Mouse (Mus musculus): ENCODE data around the gene Lair1. TPM values are rescaled to one million over a fixed set of nuclear protein-coding genes. Genes with fewer than 3 reads are reported as not detected.

Lair1 gene
- 2.9 and 3.5 TPM in 2 replicates for polyA plus RNA-seq (2015; fragmentation: Nextera tagmentation; extraction: Ambion mirVana)

DNA sequence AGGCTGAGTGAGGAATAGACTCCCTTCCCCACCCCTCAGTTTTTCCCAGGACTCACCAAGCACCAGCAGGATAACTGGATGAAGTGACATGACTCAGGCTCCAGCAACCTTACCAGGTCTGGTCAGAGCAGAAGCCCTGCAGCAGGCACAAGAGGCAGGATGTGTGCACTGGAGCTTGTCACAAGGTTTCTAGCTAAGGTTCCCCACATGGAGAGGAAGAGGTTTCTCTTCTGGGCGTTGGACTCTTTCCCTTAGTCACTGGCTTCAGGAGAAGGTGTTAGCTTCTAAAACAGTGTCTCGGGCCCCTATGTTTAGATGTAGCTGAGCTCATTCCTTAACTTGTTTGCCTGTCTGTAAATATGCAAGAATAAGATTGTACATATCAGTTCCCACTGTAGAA, at the start of gene Lair1:
Lair1 (minus strand) TSS at position 192 of the 400 bp plus-strand sequence.
- WGBS, result 74% methylated on average over 2 of the region's 2 CpGs
- Histone ChIP-seq H3K9ac (ENCODE audit: low read depth, low read length) (no peak within 1 kb of the TSS), H3K4me2 (ENCODE audit: low read depth, low read length) (no peak within 1 kb of the TSS), H3K4me3 (ENCODE audit: low read length) (no peak within 1 kb of the TSS), H3K27me3 (replicated peaks; ENCODE audit: control insufficient read depth, insufficient read depth, low read length) (no peaks in the 10 kb centered on the region), H3K36me3 (ENCODE audit: control insufficient read depth, insufficient read depth, low read length) (no peaks in the 10 kb centered on the region), H3K4me1 (ENCODE audit: control insufficient read depth, insufficient read depth, low read length) (no peaks in the 10 kb centered on the region), H3K9me3 (ENCODE audit: control insufficient read depth, low read length) (no peaks in the 10 kb centered on the region), H3K27ac (ENCODE audit: low read length) (no peak within 1 kb of the TSS)
- ATAC-seq, result no peak

DNA sequence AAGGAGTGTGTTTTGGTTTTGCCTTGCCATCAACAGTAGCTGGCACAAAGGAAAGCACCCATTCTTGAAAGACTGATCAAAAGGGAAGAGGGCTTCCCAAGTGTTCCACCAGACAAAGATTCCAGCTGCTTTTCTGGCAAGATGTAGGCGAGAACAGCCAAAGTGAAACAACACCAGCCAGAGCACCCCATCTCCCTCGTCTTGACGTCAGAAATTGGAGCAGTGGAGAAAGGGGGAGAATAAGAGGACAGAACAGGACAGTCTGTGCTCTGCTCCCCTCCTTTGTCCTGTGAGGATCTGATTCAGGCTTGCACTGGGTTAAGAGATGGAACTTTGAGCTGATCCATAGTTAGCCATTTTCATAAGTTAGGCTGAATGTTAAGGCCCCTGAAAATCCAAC, 48.8 kb upstream of the Lair1 start:
- H3K27me3 ChIP-seq (replicated peaks; ENCODE audit: control insufficient read depth, insufficient read depth, low read length), result no peaks in the 10 kb centered on the region
- H3K9me3 ChIP-seq (ENCODE audit: control insufficient read depth, low read length), result no peaks in the 10 kb centered on the region
- 64% methylated on average over 3 of the region's 3 CpGs for WGBS
- no peaks in the 10 kb centered on the region for H3K36me3 ChIP-seq (ENCODE audit: control insufficient read depth, insufficient read depth, low read length)
- no peak overlapping the region for H3K27ac ChIP-seq (ENCODE audit: low read length)
- no peak overlapping the region for H3K4me2 ChIP-seq (ENCODE audit: low read depth, low read length)
- H3K9ac ChIP-seq (ENCODE audit: low read depth, low read length), result no peak overlapping the region; the same call in 1 of the 2 replicates
- H3K4me3 ChIP-seq (ENCODE audit: low read length), result no peak overlapping the region
- H3K4me1 ChIP-seq (ENCODE audit: control insufficient read depth, insufficient read depth, low read length), result no peaks in the 10 kb centered on the region
- ATAC-seq, result no peak

DNA sequence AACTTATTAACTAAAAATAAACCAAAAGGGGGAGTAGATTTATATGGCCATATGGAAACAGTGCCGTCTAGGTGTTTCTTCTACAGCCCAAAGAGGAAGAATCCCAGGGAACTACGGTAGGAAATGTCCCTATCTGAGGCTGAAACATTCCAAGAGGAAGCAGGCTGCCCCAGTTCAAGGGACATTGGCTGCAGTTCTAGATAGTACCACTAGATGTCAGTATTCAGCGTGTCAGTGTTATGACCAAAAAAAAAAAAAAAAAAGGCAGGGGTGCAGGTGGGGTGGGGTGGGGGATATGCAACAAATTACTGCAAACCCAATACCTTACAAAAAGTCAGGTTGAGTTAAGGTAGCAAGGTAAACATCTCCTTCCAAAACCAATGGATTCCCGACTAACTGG, 40.4 kb upstream of the Lair1 start:
- 15% methylated on average over 4 of the region's 4 CpGs for WGBS
- ATAC-seq, result no peak
- Histone ChIP-seq H3K9ac (ENCODE audit: low read depth, low read length) (no peak overlapping the region), H3K4me2 (ENCODE audit: low read depth, low read length) (no peak overlapping the region), H3K9me3 (ENCODE audit: control insufficient read depth, low read length) (no peaks in the 10 kb centered on the region), H3K36me3 (ENCODE audit: control insufficient read depth, insufficient read depth, low read length) (no peaks in the 10 kb centered on the region), H3K4me3 (ENCODE audit: low read length) (no peak overlapping the region), H3K27ac (ENCODE audit: low read length) (no peak overlapping the region), H3K4me1 (ENCODE audit: control insufficient read depth, insufficient read depth, low read length) (no peaks in the 10 kb centered on the region), H3K27me3 (replicated peaks; ENCODE audit: control insufficient read depth, insufficient read depth, low read length) (no peaks in the 10 kb centered on the region)

DNA sequence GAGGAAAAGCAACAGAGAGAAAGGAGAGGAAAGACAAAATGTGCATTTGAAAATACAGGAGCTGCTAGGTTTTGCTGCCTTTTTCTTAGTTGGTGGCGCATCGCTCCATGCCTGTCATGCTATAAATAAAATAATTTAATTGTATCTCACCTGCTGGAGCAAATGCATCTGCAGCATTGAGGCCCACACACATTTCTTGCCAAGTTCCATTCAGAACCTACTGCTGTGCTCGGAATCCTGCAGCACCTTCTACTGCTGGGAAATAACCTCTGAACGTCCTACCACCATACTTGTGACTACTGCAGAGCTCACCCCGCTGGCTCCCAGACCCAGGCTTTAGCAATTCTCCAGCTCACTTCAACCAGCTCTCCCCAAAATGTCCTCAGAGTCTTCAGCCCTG, 38.1 kb upstream of the Lair1 start:
- no peaks in the 10 kb centered on the region for H3K4me1 ChIP-seq (ENCODE audit: control insufficient read depth, insufficient read depth, low read length)

DNA sequence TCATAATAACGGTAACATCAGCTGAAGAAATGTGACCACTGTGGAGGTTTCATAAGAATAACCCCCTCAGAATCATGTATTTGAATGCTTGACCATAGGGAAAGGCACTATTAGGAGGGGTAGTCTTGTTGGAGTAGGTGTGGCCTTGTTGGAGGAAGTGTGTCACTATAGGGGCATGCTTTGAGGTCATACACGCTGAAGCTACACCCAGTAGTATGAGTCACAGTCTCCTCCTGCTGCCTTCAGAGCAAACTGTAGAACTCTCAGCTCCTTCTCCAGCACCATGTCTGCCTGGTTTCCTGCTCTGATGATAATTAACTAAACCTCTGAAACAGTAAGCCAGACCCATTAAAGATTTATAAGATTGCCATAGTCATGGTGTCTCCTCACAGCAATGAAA, 35.8 kb upstream of the Lair1 start:
- WGBS, result 71% methylated on average over 2 of the region's 2 CpGs
- no peaks in the 10 kb centered on the region for H3K36me3 ChIP-seq (ENCODE audit: control insufficient read depth, insufficient read depth, low read length)
- no peak overlapping the region for H3K9ac ChIP-seq (ENCODE audit: low read depth, low read length)
- H3K9me3 ChIP-seq (ENCODE audit: control insufficient read depth, low read length), result no peaks in the 10 kb centered on the region
- H3K27ac ChIP-seq (ENCODE audit: low read length), result no peak overlapping the region
- ATAC-seq, result no peak
- H3K4me3 ChIP-seq (ENCODE audit: low read length), result no peak overlapping the region
- no peak overlapping the region for H3K4me2 ChIP-seq (ENCODE audit: low read depth, low read length)
- no peaks in the 10 kb centered on the region for H3K27me3 ChIP-seq (replicated peaks; ENCODE audit: control insufficient read depth, insufficient read depth, low read length)
- H3K4me1 ChIP-seq (ENCODE audit: control insufficient read depth, insufficient read depth, low read length), result no peaks in the 10 kb centered on the region

More for the DNA sequence above, 38.1 kb upstream of the Lair1 start:
- Histone ChIP-seq H3K27me3 (replicated peaks; ENCODE audit: control insufficient read depth, insufficient read depth, low read length) (no peaks in the 10 kb centered on the region), H3K9me3 (ENCODE audit: control insufficient read depth, low read length) (no peaks in the 10 kb centered on the region), H3K9ac (ENCODE audit: low read depth, low read length) (no peak overlapping the region), H3K4me2 (ENCODE audit: low read depth, low read length) (no peak overlapping the region), H3K36me3 (ENCODE audit: control insufficient read depth, insufficient read depth, low read length) (no peaks in the 10 kb centered on the region), H3K4me3 (ENCODE audit: low read length) (no peak overlapping the region), H3K27ac (ENCODE audit: low read length) (no peak overlapping the region)
- no peak for ATAC-seq
- WGBS, result 85% methylated on average over 5 of the region's 5 CpGs

DNA sequence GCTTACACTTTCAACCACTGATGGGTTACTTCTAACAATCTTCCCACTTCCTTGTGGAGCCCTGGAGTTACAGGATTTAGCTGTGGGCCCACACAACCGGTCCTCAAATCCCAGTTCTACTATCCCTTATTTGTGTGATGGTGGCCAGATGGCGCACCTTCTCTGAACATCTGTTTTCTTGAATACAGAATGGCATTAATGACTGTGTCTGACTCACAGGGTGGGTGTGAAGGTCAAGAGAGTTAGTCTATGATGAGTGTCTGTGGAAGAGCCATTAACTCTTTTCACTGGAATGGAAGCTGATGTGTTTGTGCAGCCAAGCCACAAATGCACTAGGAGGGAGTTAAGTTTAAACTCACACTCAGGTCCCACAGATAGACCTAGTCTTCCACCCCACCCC, 35.3 kb upstream of the Lair1 start:
- no peak for ATAC-seq
- 78% methylated on average over 2 of the region's 2 CpGs for WGBS
- no peaks in the 10 kb centered on the region for H3K9me3 ChIP-seq (ENCODE audit: control insufficient read depth, low read length)
- H3K4me1 ChIP-seq (ENCODE audit: control insufficient read depth, insufficient read depth, low read length), result no peaks in the 10 kb centered on the region
- no peak overlapping the region for H3K4me2 ChIP-seq (ENCODE audit: low read depth, low read length)
- H3K9ac ChIP-seq (ENCODE audit: low read depth, low read length), result no peak overlapping the region
- H3K4me3 ChIP-seq (ENCODE audit: low read length), result no peak overlapping the region
- H3K36me3 ChIP-seq (ENCODE audit: control insufficient read depth, insufficient read depth, low read length), result no peaks in the 10 kb centered on the region
- no peaks in the 10 kb centered on the region for H3K27me3 ChIP-seq (replicated peaks; ENCODE audit: control insufficient read depth, insufficient read depth, low read length)
- H3K27ac ChIP-seq (ENCODE audit: low read length), result no peak overlapping the region

DNA sequence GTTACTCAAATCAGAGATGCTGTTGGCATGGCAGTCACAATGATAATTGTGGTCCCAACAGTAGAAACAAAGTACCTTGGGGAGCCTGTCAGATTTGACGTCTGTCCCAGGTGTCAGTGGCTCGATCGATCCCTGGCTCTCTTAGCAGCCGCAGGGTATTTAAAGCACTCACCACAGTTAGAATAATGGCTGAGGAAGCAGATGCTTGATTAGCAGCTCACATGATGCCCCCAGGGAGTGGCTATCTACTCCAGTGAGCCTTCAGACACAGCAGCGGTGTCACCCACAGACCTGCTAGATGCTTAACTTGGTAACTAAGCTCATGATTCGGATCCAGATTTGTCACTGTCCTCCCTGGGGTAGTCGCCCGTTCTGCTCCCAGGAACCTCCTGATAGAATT, 28.2 kb upstream of the Lair1 start:
- Histone ChIP-seq H3K9ac (ENCODE audit: low read depth, low read length) (no peak overlapping the region), H3K9me3 (ENCODE audit: control insufficient read depth, low read length) (no peaks in the 10 kb centered on the region), H3K4me3 (ENCODE audit: low read length) (no peak overlapping the region), H3K4me1 (ENCODE audit: control insufficient read depth, insufficient read depth, low read length) (no peaks in the 10 kb centered on the region), H3K4me2 (ENCODE audit: low read depth, low read length) (no peak overlapping the region), H3K27me3 (replicated peaks; ENCODE audit: control insufficient read depth, insufficient read depth, low read length) (no peaks in the 10 kb centered on the region), H3K36me3 (ENCODE audit: control insufficient read depth, insufficient read depth, low read length) (no peaks in the 10 kb centered on the region), H3K27ac (ENCODE audit: low read length) (no peak overlapping the region)
- ATAC-seq, result no peak
- 53% methylated on average over 8 of the region's 8 CpGs for WGBS

DNA sequence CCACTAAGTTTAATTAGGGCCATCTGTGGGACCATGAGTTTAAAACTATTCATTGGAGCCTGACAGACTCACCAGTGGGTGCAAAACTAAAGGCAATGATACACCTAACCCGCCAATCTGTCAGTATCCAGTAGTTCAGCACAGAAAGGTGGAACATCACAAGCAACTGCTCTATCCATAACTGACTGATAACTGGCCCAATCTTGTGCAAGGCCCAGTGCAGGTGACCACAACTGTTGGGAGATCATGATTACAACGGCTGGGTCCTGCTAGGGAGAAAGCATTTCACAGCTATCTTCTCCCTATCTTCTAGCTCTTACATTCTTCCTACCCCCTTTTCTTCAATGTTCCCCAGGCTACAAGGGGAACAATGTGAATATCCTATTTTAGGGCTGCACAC, 25.7 kb upstream of the Lair1 start:
- Histone ChIP-seq H3K36me3 (ENCODE audit: control insufficient read depth, insufficient read depth, low read length) (no peaks in the 10 kb centered on the region), H3K27ac (ENCODE audit: low read length) (no peak overlapping the region), H3K9me3 (ENCODE audit: control insufficient read depth, low read length) (no peaks in the 10 kb centered on the region), H3K27me3 (replicated peaks; ENCODE audit: control insufficient read depth, insufficient read depth, low read length) (no peaks in the 10 kb centered on the region), H3K4me1 (ENCODE audit: control insufficient read depth, insufficient read depth, low read length) (no peaks in the 10 kb centered on the region), H3K4me2 (ENCODE audit: low read depth, low read length) (no peak overlapping the region), H3K9ac (ENCODE audit: low read depth, low read length) (no peak overlapping the region), H3K4me3 (ENCODE audit: low read length) (no peak overlapping the region)
- WGBS, result 82% methylated on average over 2 of the region's 2 CpGs
- ATAC-seq, result no peak

DNA sequence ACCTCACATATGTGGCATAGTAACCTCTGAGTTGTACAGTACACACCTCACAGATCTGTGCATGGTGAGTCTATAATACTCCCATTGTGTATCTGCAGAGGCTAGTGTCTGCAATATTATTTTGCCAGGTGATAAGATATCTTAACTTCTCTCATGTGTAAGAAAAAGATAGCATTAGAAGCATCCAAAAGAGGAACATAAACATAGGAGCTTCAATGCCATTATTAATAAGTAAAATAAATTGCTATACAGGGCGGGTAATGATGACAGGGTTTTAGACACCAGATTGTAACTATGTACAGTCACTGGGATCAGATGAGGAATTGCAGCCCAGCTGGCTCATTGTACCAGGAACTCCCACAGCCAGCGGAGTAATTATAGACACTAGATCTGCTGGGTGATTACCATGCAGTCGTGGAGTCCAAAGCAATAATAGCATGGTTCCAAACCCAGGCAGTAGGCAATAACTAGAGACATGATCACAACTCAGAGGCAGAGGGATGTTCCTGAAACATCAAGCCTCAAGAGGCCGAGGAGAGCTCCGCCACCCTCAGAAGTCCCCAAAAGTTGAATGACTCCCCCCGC, 25.0 kb upstream of the Lair1 start:
- 73% methylated on average over 6 of the region's 6 CpGs for WGBS
- Histone ChIP-seq H3K4me2 (ENCODE audit: low read depth, low read length) (no peak overlapping the region), H3K27me3 (replicated peaks; ENCODE audit: control insufficient read depth, insufficient read depth, low read length) (no peaks in the 10 kb centered on the region), H3K9ac (ENCODE audit: low read depth, low read length) (no peak overlapping the region), H3K27ac (ENCODE audit: low read length) (no peak overlapping the region), H3K4me3 (ENCODE audit: low read length) (no peak overlapping the region), H3K4me1 (ENCODE audit: control insufficient read depth, insufficient read depth, low read length) (no peaks in the 10 kb centered on the region), H3K36me3 (ENCODE audit: control insufficient read depth, insufficient read depth, low read length) (no peaks in the 10 kb centered on the region), H3K9me3 (ENCODE audit: control insufficient read depth, low read length) (no peaks in the 10 kb centered on the region)
- no peak for ATAC-seq

DNA sequence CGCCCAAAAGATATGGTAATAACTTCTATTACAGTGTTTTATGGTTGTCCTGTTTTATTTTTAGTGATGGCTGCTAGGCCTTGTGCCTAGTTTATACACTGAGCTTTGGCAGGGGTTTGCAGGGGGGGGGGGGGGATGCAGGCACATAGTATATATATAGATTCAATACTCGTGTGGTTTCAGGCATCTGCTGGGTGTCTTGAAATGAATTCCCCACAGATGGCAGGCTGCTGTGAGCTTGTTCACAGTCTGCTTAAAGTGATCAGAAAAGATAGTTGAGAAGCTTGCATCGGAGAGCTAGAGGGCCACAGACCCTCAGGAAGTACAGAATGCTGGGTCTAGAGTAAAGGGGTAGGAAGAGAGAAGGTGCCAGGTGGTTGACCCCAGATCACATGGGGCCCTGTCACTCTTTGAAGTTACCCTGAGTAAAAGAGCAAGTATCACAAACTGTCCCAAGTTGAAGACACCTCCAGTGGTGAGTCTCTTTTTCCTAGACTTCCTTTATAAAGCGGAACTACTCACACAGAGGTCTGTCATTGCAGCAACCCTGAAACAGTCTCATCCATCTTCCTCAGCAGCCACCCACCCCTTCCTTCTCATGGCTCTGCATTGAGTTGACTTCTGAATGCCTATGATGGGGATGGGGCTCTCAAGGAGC, 24.4 kb upstream of the Lair1 start:
- Histone ChIP-seq H3K9ac (ENCODE audit: low read depth, low read length) (no peak overlapping the region), H3K9me3 (ENCODE audit: control insufficient read depth, low read length) (no peaks in the 10 kb centered on the region), H3K36me3 (ENCODE audit: control insufficient read depth, insufficient read depth, low read length) (no peaks in the 10 kb centered on the region), H3K4me2 (ENCODE audit: low read depth, low read length) (no peak overlapping the region), H3K27me3 (replicated peaks; ENCODE audit: control insufficient read depth, insufficient read depth, low read length) (no peaks in the 10 kb centered on the region), H3K27ac (ENCODE audit: low read length) (no peak overlapping the region), H3K4me3 (ENCODE audit: low read length) (no peak overlapping the region), H3K4me1 (ENCODE audit: control insufficient read depth, insufficient read depth, low read length) (no peaks in the 10 kb centered on the region)
- ATAC-seq, result no peak
- WGBS, result 74% methylated on average over 4 of the region's 4 CpGs

All from intestine, embryonic 16.5 days (tissue).